12 mouse cellular contexts compared by ENCODE assay signal in the genomic region with DNA sequence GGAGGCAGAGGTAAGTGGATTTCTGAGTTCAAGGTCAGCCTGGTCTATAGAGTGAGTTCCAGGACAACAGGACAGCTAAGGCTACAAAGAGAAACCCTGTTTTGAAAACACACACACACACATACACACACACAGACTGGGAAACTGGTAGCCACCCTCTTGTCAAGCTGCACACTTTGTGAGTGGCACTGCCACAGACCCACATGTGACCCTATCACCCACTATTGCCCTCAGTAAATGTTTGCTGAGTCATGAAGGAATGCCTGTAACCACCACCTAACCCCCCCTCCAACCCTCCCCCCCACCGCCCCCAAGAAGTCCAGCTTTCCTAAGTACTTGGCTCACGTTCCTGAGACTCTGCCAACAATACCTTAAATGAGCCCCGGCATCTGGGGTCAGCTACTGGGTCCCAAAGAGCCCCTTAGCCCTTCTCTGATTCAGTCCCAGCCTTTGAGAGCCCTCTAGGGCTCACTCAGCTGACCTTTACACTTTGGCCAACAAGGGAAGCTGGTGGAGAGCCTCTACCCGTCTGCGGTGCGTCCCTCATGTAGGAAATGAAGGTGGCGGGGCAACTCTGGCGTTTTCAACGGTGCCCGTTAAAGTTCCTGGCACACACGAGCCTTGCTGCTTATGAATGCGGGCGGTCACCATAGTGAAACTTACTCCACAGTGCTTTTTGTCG. TPM values are rescaled to one million over a fixed set of nuclear protein-coding genes. Genes with fewer than 3 reads are reported as not detected.
DNase-seq lines count a peak whose midpoint lies in the region; ATAC-seq and TF ChIP-seq lines count a peak whose summit lies in the region.
"Had no signal": no experiment of that assay in that cellular context is flagged by ENCODE, and none has a peak within 500 bp of the region (broad histone marks: within the 10 kb centered on the region; RNA-seq: fewer than 3 reads in every experiment).

No protein-coding gene starts in this region.

- no peaks in the 10 kb centered on the region for H3K9me3 ChIP-seq in kidney, embryonic 16.5 days (ENCODE audit: low read length)
- H3K9me3 ChIP-seq: embryonic facial prominence, embryonic 13.5 days; liver, embryonic 15.5 days; stomach, embryonic 15.5 days had no signal

- TF ChIP-seq POLR2A in cortical plate, adult 2 months (IDR thresholded peaks at IDR 0.05; ENCODE audit: extremely low read depth, insufficient read depth, low read length) = no peak

- no peaks in the 10 kb centered on the region for H3K27me3 ChIP-seq in kidney, embryonic 16.5 days (ENCODE audit: insufficient read depth, low read length)
- H3K27me3 ChIP-seq: embryonic facial prominence, embryonic 13.5 days; stomach, embryonic 15.5 days had no signal

- H3K4me3 ChIP-seq in kidney, embryonic 16.5 days (ENCODE audit: low read length) = no peak overlapping the region
- no peak overlapping the region for H3K4me3 ChIP-seq in cortical plate, adult 2 months (ENCODE audit: insufficient read depth, low read length)
- H3K4me3 ChIP-seq: embryonic facial prominence, embryonic 13.5 days; liver, embryonic 15.5 days; myocyte; stomach, embryonic 15.5 days had no signal

- no peak overlapping the region for H3K27ac ChIP-seq in kidney, embryonic 16.5 days (ENCODE audit: low read length)
- H3K27ac ChIP-seq in cortical plate, adult 2 months (ENCODE audit: insufficient read depth, low read length) = peak overlapping the region; percentile 76; the same call in 1 of the 2 replicates
- H3K27ac ChIP-seq: embryonic facial prominence, embryonic 13.5 days; stomach, embryonic 15.5 days had no signal

- no peak for TF ChIP-seq CTCF in cortical plate, adult 2 months (IDR thresholded peaks at IDR 0.05; ENCODE audit: extremely low read depth, insufficient read depth, low read length)

- no peak for ATAC-seq in kidney, embryonic 16.5 days (ENCODE audit: low FRiP score, low TSS enrichment)
- ATAC-seq in activated CD4-positive, CD25-positive, alpha-beta regulatory T cell, adult 4 months = no peak

- no peak overlapping the region for H3K4me2 ChIP-seq in kidney, embryonic 16.5 days (replicated peaks; ENCODE audit: low read depth, low read length)
- H3K4me2 ChIP-seq: embryonic facial prominence, embryonic 13.5 days; liver, embryonic 15.5 days; stomach, embryonic 15.5 days had no signal

- no peak overlapping the region for H3K9ac ChIP-seq in kidney, embryonic 16.5 days (replicated peaks; ENCODE audit: low read length)
- H3K9ac ChIP-seq: embryonic facial prominence, embryonic 13.5 days; liver, embryonic 15.5 days; stomach, embryonic 15.5 days had no signal

- H3K36me3 ChIP-seq in kidney, embryonic 16.5 days (ENCODE audit: insufficient read depth, low read length) = no peaks in the 10 kb centered on the region
- H3K36me3 ChIP-seq: embryonic facial prominence, embryonic 13.5 days; liver, embryonic 15.5 days; stomach, embryonic 15.5 days had no signal

- WGBS in kidney, embryonic 16.5 days = 71% methylated on average over 14 of the region's 14 CpGs

- H3K4me1 ChIP-seq in kidney, embryonic 16.5 days (ENCODE audit: insufficient read depth, low read length) = peaks cover 13% of the 10 kb centered on the region
- H3K4me1 ChIP-seq in cortical plate, adult 2 months (ENCODE audit: control insufficient read depth, insufficient read depth, low read length) = peaks cover 8% of the 10 kb centered on the region

- peak; percentile 36 to 43 for DNase-seq in cerebellum, postnatal 14 days
- DNase-seq in cerebellum, postnatal 4 days (ENCODE audit: low spot score in 2 of 2) = no peak
- peak; percentile 69 for DNase-seq in kidney, adult 18-20 months
- peak; percentile 48 for DNase-seq in lung, postnatal 14 days
- DNase-seq in yolk sac, embryonic 10.5 days (ENCODE audit: low spot score) = no peak

RNA-seq across cellular contexts. Expression of gene Tob2, which starts 19.9 kb away (rescaled TPM):
- polyA plus RNA-seq in kidney, embryonic 16.5 days (2015; fragmentation: Nextera tagmentation; extraction: Ambion mirVana) = 29.6 and 32.6 TPM in 2 replicates
- 19.9 and 21.0 TPM in 2 replicates for polyA plus RNA-seq in cortical plate, adult 2 months (2012; rRNA removed)
- polyA plus RNA-seq in activated CD4-positive, CD25-positive, alpha-beta regulatory T cell, adult 4 months (2017; shearing (Covaris generic)) = 10 to 100 TPM; 25.8 to 45.6 TPM

RNA-seq across cellular contexts. Expression of gene Phf5a, which starts 33.0 kb away (rescaled TPM):
- 167 and 172 TPM in 2 replicates for polyA plus RNA-seq in kidney, embryonic 16.5 days (2015; fragmentation: Nextera tagmentation; extraction: Ambion mirVana)
- polyA plus RNA-seq in cortical plate, adult 2 months (2012; rRNA removed) = 53.3 and 57.7 TPM in 2 replicates
- polyA plus RNA-seq in activated CD4-positive, CD25-positive, alpha-beta regulatory T cell, adult 4 months (2017; shearing (Covaris generic)) = 100 to 1,000 TPM in 1 of 2 experiments, 10 to 100 TPM in 1; 91.8 to 102 TPM

RNA-seq across cellular contexts. Expression of gene Aco2, which starts 33.4 kb away (rescaled TPM):
- polyA plus RNA-seq in kidney, embryonic 16.5 days (2015; fragmentation: Nextera tagmentation; extraction: Ambion mirVana) = 281 and 293 TPM in 2 replicates
- polyA plus RNA-seq in cortical plate, adult 2 months (2012; rRNA removed) = 533 and 545 TPM in 2 replicates
- polyA plus RNA-seq in activated CD4-positive, CD25-positive, alpha-beta regulatory T cell, adult 4 months (2017; shearing (Covaris generic)) = 100 to 1,000 TPM in 1 of 2 experiments, 10 to 100 TPM in 1; 84.4 to 105 TPM

RNA-seq across cellular contexts. Expression of gene Tef, which starts 36.5 kb away (rescaled TPM):
- 25.7 and 28.9 TPM in 2 replicates for polyA plus RNA-seq in kidney, embryonic 16.5 days (2015; fragmentation: Nextera tagmentation; extraction: Ambion mirVana)
- polyA plus RNA-seq in cortical plate, adult 2 months (2012; rRNA removed) = 318 and 326 TPM in 2 replicates
- polyA plus RNA-seq in activated CD4-positive, CD25-positive, alpha-beta regulatory T cell, adult 4 months (2017; shearing (Covaris generic)) = 1 to 10 TPM; 5.2 to 7.3 TPM

Comparison
In these comparisons a context has a peak if more than half of its experiments do, and no peak if none do; other contexts are left out.
1. DNase-seq: peak in cerebellum, postnatal 14 days (2 of 2), kidney, adult 18-20 months (single experiment) and lung, postnatal 14 days (single experiment); none in cerebellum, postnatal 4 days (0 of 2) and yolk sac, embryonic 10.5 days (single experiment).